Mouse (Mus musculus) E14TG2a.4 (cell line): Measurements from ENCODE around the gene Pom121.

Source experiments
- CTCF ChIP-seq: conservative IDR thresholded peaks from 2 replicates; pipeline ENCODE4 v1.5.1; 2014; ENCODE audit warnings: low read length
- NANOG ChIP-seq: IDR thresholded peaks from 2 replicates; pipeline ENCODE4 v1.6.1; 2014; ENCODE audit warnings: borderline replicate concordance, low read length, mixed read lengths
- POU5F1 ChIP-seq: IDR thresholded peaks from 2 replicates; pipeline ENCODE4 v1.6.1; 2014; ENCODE audit warnings: low read length, borderline replicate concordance

DNA sequence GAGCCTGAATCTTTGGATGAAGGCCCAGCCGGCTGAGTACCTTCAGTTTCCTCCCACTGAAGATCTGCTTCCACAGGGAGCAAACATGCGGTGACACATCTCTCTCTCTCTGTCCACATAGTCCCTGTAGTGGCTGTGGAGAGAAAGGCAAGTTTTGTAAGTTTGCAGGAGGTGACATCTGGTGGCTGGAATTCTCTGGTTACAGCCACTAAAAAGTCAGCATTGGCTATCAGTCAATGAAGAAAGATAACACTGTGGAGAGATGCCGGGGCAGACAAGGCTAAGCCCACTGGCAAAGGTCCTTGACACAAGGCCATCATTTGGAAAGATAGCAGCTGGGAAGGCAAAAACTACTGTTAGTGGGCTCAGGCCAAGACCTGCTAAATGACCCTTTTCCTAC is 56.8 kb downstream of the Pom121 start:
- TF ChIP-seq CTCF (no peak), POU5F1 (no peak), NANOG (no peak)
